21 mouse cellular contexts compared by ENCODE assay signal in genomic region chr9:46381342-46381741, GRCm38 (mm10).
DNase-seq lines count a peak whose midpoint lies in the region; ATAC-seq and TF ChIP-seq lines count a peak whose summit lies in the region.
"Had no signal": no experiment of that assay in that cellular context is flagged by ENCODE, and none has a peak within 500 bp of the region (broad histone marks: within the 10 kb centered on the region; RNA-seq: fewer than 3 reads in every experiment).

No protein-coding gene starts in this region.

- no peaks in the 10 kb centered on the region for H3K4me1 ChIP-seq in forebrain, embryonic 11.5 days (replicated peaks; ENCODE audit: control insufficient read depth, insufficient read depth, low read length)
- H3K4me1 ChIP-seq in forebrain, embryonic 15.5 days: no peaks in the 10 kb centered on the region
- no peaks in the 10 kb centered on the region for H3K4me1 ChIP-seq in lung, embryonic 14.5 days (ENCODE audit: insufficient read depth)
- H3K4me1 ChIP-seq in midbrain, embryonic 14.5 days (ENCODE audit: control insufficient read depth, insufficient read depth, low read length): no peaks in the 10 kb centered on the region
- H3K4me1 ChIP-seq in midbrain, embryonic 15.5 days: no peaks in the 10 kb centered on the region
- peaks cover 5% of the 10 kb centered on the region for H3K4me1 ChIP-seq in limb, embryonic 14.5 days (ENCODE audit: control insufficient read depth, insufficient read depth, low read length)
- H3K4me1 ChIP-seq in hindbrain, embryonic 13.5 days (replicated peaks): peaks cover 8% of the 10 kb centered on the region

- ATAC-seq in forebrain, embryonic 11.5 days (replicated peaks; ENCODE audit: low FRiP score): no peak
- ATAC-seq in forebrain, embryonic 15.5 days (replicated peaks): no peak
- peak; percentile 44; the same call in 1 of the 2 replicates for ATAC-seq in lung, embryonic 14.5 days (ENCODE audit: insufficient read depth)
- no peak for ATAC-seq in midbrain, embryonic 14.5 days (ENCODE audit: low FRiP score, low TSS enrichment)
- no peak for ATAC-seq in midbrain, embryonic 15.5 days (replicated peaks)
- no peak for ATAC-seq in limb, embryonic 14.5 days (ENCODE audit: low FRiP score, low read depth)
- ATAC-seq in hindbrain, embryonic 13.5 days (ENCODE audit: low FRiP score): no peak
- ATAC-seq: CD4-positive, CD25-positive, alpha-beta regulatory T cell, adult 4 months; forebrain, postnatal 0 days had no signal

- H3K4me3 ChIP-seq in forebrain, embryonic 11.5 days (ENCODE audit: low read depth, low read length): no peak overlapping the region
- H3K4me3 ChIP-seq in forebrain, embryonic 15.5 days: no peak overlapping the region
- H3K4me3 ChIP-seq in lung, embryonic 14.5 days (ENCODE audit: low read depth, low read length): no peak overlapping the region
- no peak overlapping the region for H3K4me3 ChIP-seq in midbrain, embryonic 14.5 days (replicated peaks; ENCODE audit: low read depth, low read length)
- no peak overlapping the region for H3K4me3 ChIP-seq in midbrain, embryonic 15.5 days
- H3K4me3 ChIP-seq in limb, embryonic 14.5 days (replicated peaks; ENCODE audit: low read length): no peak overlapping the region
- H3K4me3 ChIP-seq in hindbrain, embryonic 13.5 days: no peak overlapping the region
- H3K4me3 ChIP-seq: gastrocnemius, adult 2 months; hindbrain, embryonic 12.5 days had no signal

- TF ChIP-seq CTCF in lung, embryonic 14.5 days (IDR thresholded peaks at IDR 0.05; ENCODE audit: low read depth): no peak

- DNase-seq in forebrain, embryonic 11.5 days (ENCODE audit: low spot score): peak; percentile 37
- peak; percentile 37 for DNase-seq in lung, embryonic 14.5 days
- DNase-seq in lung, postnatal 14 days: no peak
- peak; percentile 36 for DNase-seq in midbrain, embryonic 14.5 days
- DNase-seq in limb, embryonic 14.5 days (ENCODE audit: low spot score): peak; percentile 21
- DNase-seq: cerebellum, adult 11-12 months; cerebellum, postnatal 10 days; forebrain, postnatal 0 days; gastrocnemius, adult 2 months; heart, postnatal 10 days; kidney, adult 11 months; kidney, postnatal 4 days; thymus, adult 2 months; thymus, postnatal 4 days had no signal

- H3K27me3 ChIP-seq in forebrain, embryonic 11.5 days (ENCODE audit: control insufficient read depth, insufficient read depth, low read length): no peaks in the 10 kb centered on the region
- H3K27me3 ChIP-seq in forebrain, embryonic 15.5 days: no peaks in the 10 kb centered on the region
- no peaks in the 10 kb centered on the region for H3K27me3 ChIP-seq in lung, embryonic 14.5 days (ENCODE audit: insufficient read depth, low read length)
- H3K27me3 ChIP-seq in midbrain, embryonic 14.5 days (ENCODE audit: control insufficient read depth, insufficient read depth, low read length): no peaks in the 10 kb centered on the region
- no peaks in the 10 kb centered on the region for H3K27me3 ChIP-seq in midbrain, embryonic 15.5 days (replicated peaks)
- H3K27me3 ChIP-seq in limb, embryonic 14.5 days (ENCODE audit: control insufficient read depth, insufficient read depth, low read length): no peaks in the 10 kb centered on the region
- no peaks in the 10 kb centered on the region for H3K27me3 ChIP-seq in hindbrain, embryonic 13.5 days
- H3K27me3 ChIP-seq: hindbrain, embryonic 12.5 days had no signal

- 64% methylated on average over 4 of the region's 4 CpGs for WGBS in forebrain, embryonic 11.5 days
- 51% methylated on average over 4 of the region's 4 CpGs for WGBS in forebrain, embryonic 15.5 days
- WGBS in lung, embryonic 14.5 days: 49% methylated on average over 4 of the region's 4 CpGs
- 65% methylated on average over 4 of the region's 4 CpGs for WGBS in midbrain, embryonic 14.5 days
- WGBS in midbrain, embryonic 15.5 days: 57% methylated on average over 4 of the region's 4 CpGs
- 23% methylated on average over 4 of the region's 4 CpGs for WGBS in limb, embryonic 14.5 days
- 64% methylated on average over 4 of the region's 4 CpGs for WGBS in hindbrain, embryonic 13.5 days

- no peak overlapping the region for H3K9ac ChIP-seq in forebrain, embryonic 11.5 days (ENCODE audit: low read length)
- H3K9ac ChIP-seq in forebrain, embryonic 15.5 days (replicated peaks): no peak overlapping the region
- H3K9ac ChIP-seq in lung, embryonic 14.5 days: no peak overlapping the region
- H3K9ac ChIP-seq in midbrain, embryonic 14.5 days (replicated peaks; ENCODE audit: low read length): no peak overlapping the region
- no peak overlapping the region for H3K9ac ChIP-seq in midbrain, embryonic 15.5 days
- H3K9ac ChIP-seq in limb, embryonic 14.5 days (ENCODE audit: low read depth, low read length, severe bottlenecking): no peak overlapping the region
- H3K9ac ChIP-seq in hindbrain, embryonic 13.5 days: no peak overlapping the region
- H3K9ac ChIP-seq: forebrain, postnatal 0 days; hindbrain, embryonic 12.5 days had no signal

- H3K36me3 ChIP-seq in forebrain, embryonic 11.5 days (ENCODE audit: control insufficient read depth, insufficient read depth, low read length): no peaks in the 10 kb centered on the region
- no peaks in the 10 kb centered on the region for H3K36me3 ChIP-seq in forebrain, embryonic 15.5 days
- no peaks in the 10 kb centered on the region for H3K36me3 ChIP-seq in lung, embryonic 14.5 days (ENCODE audit: insufficient read depth)
- no peaks in the 10 kb centered on the region for H3K36me3 ChIP-seq in midbrain, embryonic 14.5 days (ENCODE audit: control insufficient read depth, insufficient read depth, low read length)
- H3K36me3 ChIP-seq in midbrain, embryonic 15.5 days (replicated peaks): no peaks in the 10 kb centered on the region
- H3K36me3 ChIP-seq in limb, embryonic 14.5 days (ENCODE audit: control insufficient read depth, insufficient read depth, low read length): no peaks in the 10 kb centered on the region
- no peaks in the 10 kb centered on the region for H3K36me3 ChIP-seq in hindbrain, embryonic 13.5 days
- H3K36me3 ChIP-seq: hindbrain, embryonic 12.5 days had no signal

- H3K9me3 ChIP-seq in forebrain, embryonic 11.5 days (ENCODE audit: control insufficient read depth, low read length): peaks cover under 1% of the 10 kb centered on the region; the same call in 1 of the 2 replicates
- no peaks in the 10 kb centered on the region for H3K9me3 ChIP-seq in forebrain, embryonic 15.5 days
- 0 out of 2 replicates have a peak, but pooled peaks cover 1% of the 10 kb centered on the region for H3K9me3 ChIP-seq in lung, embryonic 14.5 days (ENCODE audit: low read depth, low read length)
- no peaks in the 10 kb centered on the region for H3K9me3 ChIP-seq in midbrain, embryonic 14.5 days (ENCODE audit: control insufficient read depth, low read length)
- no peaks in the 10 kb centered on the region for H3K9me3 ChIP-seq in midbrain, embryonic 15.5 days
- H3K9me3 ChIP-seq in limb, embryonic 14.5 days (ENCODE audit: control insufficient read depth, low read length): no peaks in the 10 kb centered on the region
- H3K9me3 ChIP-seq in hindbrain, embryonic 13.5 days: no peaks in the 10 kb centered on the region
- H3K9me3 ChIP-seq: hindbrain, embryonic 12.5 days had no signal

- H3K27ac ChIP-seq in forebrain, embryonic 11.5 days (ENCODE audit: low read depth, low read length): no peak overlapping the region
- H3K27ac ChIP-seq in forebrain, embryonic 15.5 days (replicated peaks): no peak overlapping the region
- H3K27ac ChIP-seq in lung, embryonic 14.5 days (ENCODE audit: low read depth): no peak overlapping the region
- H3K27ac ChIP-seq in midbrain, embryonic 14.5 days (replicated peaks; ENCODE audit: low read depth, low read length): no peak overlapping the region
- no peak overlapping the region for H3K27ac ChIP-seq in midbrain, embryonic 15.5 days
- no peak overlapping the region for H3K27ac ChIP-seq in limb, embryonic 14.5 days (replicated peaks; ENCODE audit: low read depth, low read length)
- no peak overlapping the region for H3K27ac ChIP-seq in hindbrain, embryonic 13.5 days
- H3K27ac ChIP-seq: gastrocnemius, adult 2 months; hindbrain, embryonic 12.5 days; macrophage had no signal

- no peak for TF ChIP-seq POLR2A in limb, embryonic 14.5 days (IDR thresholded peaks at IDR 0.05; ENCODE audit: borderline replicate concordance, extremely low read depth, insufficient read depth, insufficient read length)

- H3K4me2 ChIP-seq in forebrain, embryonic 11.5 days (ENCODE audit: low read depth, low read length, severe bottlenecking): no peak overlapping the region
- H3K4me2 ChIP-seq in forebrain, embryonic 15.5 days (replicated peaks): no peak overlapping the region
- H3K4me2 ChIP-seq in lung, embryonic 14.5 days: no peak overlapping the region
- H3K4me2 ChIP-seq in midbrain, embryonic 14.5 days (ENCODE audit: low read length): no peak overlapping the region
- H3K4me2 ChIP-seq in midbrain, embryonic 15.5 days: no peak overlapping the region
- no peak overlapping the region for H3K4me2 ChIP-seq in limb, embryonic 14.5 days (replicated peaks; ENCODE audit: low read depth, low read length, severe bottlenecking)
- H3K4me2 ChIP-seq in hindbrain, embryonic 13.5 days: no peak overlapping the region
- H3K4me2 ChIP-seq: hindbrain, embryonic 12.5 days; liver, embryonic 11.5 days had no signal
